Mouse (Mus musculus): ENCODE data around the gene Abtb2. TPM values are rescaled to one million over a fixed set of nuclear protein-coding genes. Genes with fewer than 3 reads are reported as not detected.

Gene Abtb2
- total RNA-seq, 1 experiment, result 5.5 TPM

- no peak for TF ChIP-seq ZC3H11A (IDR thresholded peaks at IDR 0.05; ENCODE audit: borderline replicate concordance, low read depth, low read length)
- no peak for TF ChIP-seq ZNF384 (IDR thresholded peaks at IDR 0.05; ENCODE audit: low read depth, low read length)
- no peak for TF ChIP-seq MAFK (IDR thresholded peaks at IDR 0.05; ENCODE audit: insufficient read depth, low read depth, low read length)
- TF ChIP-seq CHD2 (IDR thresholded peaks at IDR 0.05; ENCODE audit: low read depth, low read length), result no peak
- TF ChIP-seq HCFC1 (IDR thresholded peaks at IDR 0.05; ENCODE audit: borderline replicate concordance, insufficient read depth, low read length), result no peak
- peaks cover 0 to 2% of the 10 kb centered on the region in 2 experiments; a peak in 1 of 4 replicates for H3K4me1 ChIP-seq (ENCODE audit: control insufficient read depth in 2 of 2, insufficient read depth in 2 of 2, low read length in 2 of 2, poor library complexity in 1 of 2)
- H3K27ac ChIP-seq (ENCODE audit: insufficient read depth, low read depth, low read length, poor library complexity, severe bottlenecking), result no peak overlapping the region
- in situ Hi-C loops (cut with MboI; ENCODE audit: low sequenced_read_pairs in 2 of 2, unreplicated experiment in 2 of 2), result no loop called here
- no peaks in the 10 kb centered on the region for H3K9me3 ChIP-seq (ENCODE audit: control insufficient read depth, insufficient read depth, low read depth, low read length)
- no peak for DNase-seq (ENCODE audit: low read depth, low spot score)
- no peak overlapping the region for H3K9ac ChIP-seq (ENCODE audit: insufficient read depth, low read depth, low read length, poor library complexity, severe bottlenecking)
- H3K36me3 ChIP-seq (ENCODE audit: control insufficient read depth, insufficient read depth, low read length, poor library complexity, severe bottlenecking), result no peaks in the 10 kb centered on the region
- H3K4me3 ChIP-seq (ENCODE audit: insufficient read depth in 1 of 2, low read depth in 1 of 2, low read length in 2 of 2, poor library complexity in 1 of 2, severe bottlenecking in 1 of 2), result no peak overlapping the region
Measured at GRCm38 (mm10) chr2:103659648-103660556, 93.8 kb downstream of the Abtb2 start.

GRCm38 (mm10) chr2:103661696-103662095 lies 95.6 kb downstream of the Abtb2 start:
- Histone ChIP-seq H3K9ac (ENCODE audit: insufficient read depth, low read depth, low read length, poor library complexity, severe bottlenecking) (no peak overlapping the region), H3K36me3 (ENCODE audit: control insufficient read depth, insufficient read depth, low read length, poor library complexity, severe bottlenecking) (no peaks in the 10 kb centered on the region), H3K9me3 (ENCODE audit: control insufficient read depth, insufficient read depth, low read depth, low read length) (no peaks in the 10 kb centered on the region), H3K4me1 (ENCODE audit: control insufficient read depth in 2 of 2, insufficient read depth in 2 of 2, low read length in 2 of 2, poor library complexity in 1 of 2) (no peaks in the 10 kb centered on the region), H3K4me3 (ENCODE audit: insufficient read depth in 1 of 2, low read depth in 1 of 2, low read length in 2 of 2, poor library complexity in 1 of 2, severe bottlenecking in 1 of 2) (no peak overlapping the region), H3K27ac (ENCODE audit: insufficient read depth, low read depth, low read length, poor library complexity, severe bottlenecking) (no peak overlapping the region)
- TF ChIP-seq ZC3H11A (IDR thresholded peaks at IDR 0.05; ENCODE audit: borderline replicate concordance, low read depth, low read length) (no peak), MAFK (IDR thresholded peaks at IDR 0.05; ENCODE audit: insufficient read depth, low read depth, low read length) (no peak), CHD2 (IDR thresholded peaks at IDR 0.05; ENCODE audit: low read depth, low read length) (no peak), HCFC1 (IDR thresholded peaks at IDR 0.05; ENCODE audit: borderline replicate concordance, insufficient read depth, low read length) (no peak), ZNF384 (IDR thresholded peaks at IDR 0.05; ENCODE audit: low read depth, low read length) (no peak)
- no peak for DNase-seq (ENCODE audit: low read depth, low spot score)
- in situ Hi-C loops (cut with MboI; ENCODE audit: low sequenced_read_pairs in 2 of 2, unreplicated experiment in 2 of 2), result no loop called here

- in situ Hi-C loops (cut with MboI; ENCODE audit: low sequenced_read_pairs in 2 of 2, unreplicated experiment in 2 of 2), result no loop called here
- Histone ChIP-seq H3K4me1 (ENCODE audit: control insufficient read depth in 2 of 2, insufficient read depth in 2 of 2, low read length in 2 of 2, poor library complexity in 1 of 2) (no peaks in the 10 kb centered on the region), H3K27ac (ENCODE audit: insufficient read depth, low read depth, low read length, poor library complexity, severe bottlenecking) (no peak overlapping the region), H3K9ac (ENCODE audit: insufficient read depth, low read depth, low read length, poor library complexity, severe bottlenecking) (no peak overlapping the region), H3K36me3 (ENCODE audit: control insufficient read depth, insufficient read depth, low read length, poor library complexity, severe bottlenecking) (no peaks in the 10 kb centered on the region), H3K9me3 (ENCODE audit: control insufficient read depth, insufficient read depth, low read depth, low read length) (no peaks in the 10 kb centered on the region), H3K4me3 (ENCODE audit: insufficient read depth in 1 of 2, low read depth in 1 of 2, low read length in 2 of 2, poor library complexity in 1 of 2, severe bottlenecking in 1 of 2) (no peak overlapping the region)
- TF ChIP-seq ZC3H11A (IDR thresholded peaks at IDR 0.05; ENCODE audit: borderline replicate concordance, low read depth, low read length) (no peak), ZNF384 (IDR thresholded peaks at IDR 0.05; ENCODE audit: low read depth, low read length) (no peak), MAFK (IDR thresholded peaks at IDR 0.05; ENCODE audit: insufficient read depth, low read depth, low read length) (no peak), CHD2 (IDR thresholded peaks at IDR 0.05; ENCODE audit: low read depth, low read length) (no peak), HCFC1 (IDR thresholded peaks at IDR 0.05; ENCODE audit: borderline replicate concordance, insufficient read depth, low read length) (no peak)
- DNase-seq (ENCODE audit: low read depth, low spot score), result no peak
Measured at GRCm38 (mm10) chr2:103662121-103662520, 96.0 kb downstream of the Abtb2 start.

GRCm38 (mm10) chr2:103664341-103664740 lies 98.2 kb downstream of the Abtb2 start:
- in situ Hi-C loops (cut with MboI; ENCODE audit: low sequenced_read_pairs in 2 of 2, unreplicated experiment in 2 of 2), result no loop called here
- H3K4me3 ChIP-seq (ENCODE audit: insufficient read depth in 1 of 2, low read depth in 1 of 2, low read length in 2 of 2, poor library complexity in 1 of 2, severe bottlenecking in 1 of 2), result no peak overlapping the region

More at GRCm38 (mm10) chr2:103664341-103664740, 98.2 kb downstream of the Abtb2 start:
- Histone ChIP-seq H3K4me1 (ENCODE audit: control insufficient read depth in 2 of 2, insufficient read depth in 2 of 2, low read length in 2 of 2, poor library complexity in 1 of 2) (no peaks in the 10 kb centered on the region), H3K9me3 (ENCODE audit: control insufficient read depth, insufficient read depth, low read depth, low read length) (no peaks in the 10 kb centered on the region), H3K9ac (ENCODE audit: insufficient read depth, low read depth, low read length, poor library complexity, severe bottlenecking) (no peak overlapping the region), H3K27ac (ENCODE audit: insufficient read depth, low read depth, low read length, poor library complexity, severe bottlenecking) (no peak overlapping the region), H3K36me3 (ENCODE audit: control insufficient read depth, insufficient read depth, low read length, poor library complexity, severe bottlenecking) (no peaks in the 10 kb centered on the region)
- no peak for TF ChIP-seq ZNF384 (IDR thresholded peaks at IDR 0.05; ENCODE audit: low read depth, low read length)
- TF ChIP-seq MAFK (IDR thresholded peaks at IDR 0.05; ENCODE audit: insufficient read depth, low read depth, low read length), result no peak
- no peak for TF ChIP-seq ZC3H11A (IDR thresholded peaks at IDR 0.05; ENCODE audit: borderline replicate concordance, low read depth, low read length)
- TF ChIP-seq HCFC1 (IDR thresholded peaks at IDR 0.05; ENCODE audit: borderline replicate concordance, insufficient read depth, low read length), result no peak
- no peak for TF ChIP-seq CHD2 (IDR thresholded peaks at IDR 0.05; ENCODE audit: low read depth, low read length)
- no peak for DNase-seq (ENCODE audit: low read depth, low spot score)

Measured in ES-E14 (cell line).